Mouse (Mus musculus): ENCODE measurements around the gene Mat1a.

Gene Mat1a

GRCm38 (mm10) chr14:41104853-41105444, at the start of gene Mat1a:
Gene Mat1a, plus strand, starts transcription at chr14:41105035.
- no peak for DNase-seq

- DNase-seq, result no peak
These were observed 39.7 kb upstream of the Mat1a start for GRCm38 (mm10) chr14:41065168-41065567.

DNA sequence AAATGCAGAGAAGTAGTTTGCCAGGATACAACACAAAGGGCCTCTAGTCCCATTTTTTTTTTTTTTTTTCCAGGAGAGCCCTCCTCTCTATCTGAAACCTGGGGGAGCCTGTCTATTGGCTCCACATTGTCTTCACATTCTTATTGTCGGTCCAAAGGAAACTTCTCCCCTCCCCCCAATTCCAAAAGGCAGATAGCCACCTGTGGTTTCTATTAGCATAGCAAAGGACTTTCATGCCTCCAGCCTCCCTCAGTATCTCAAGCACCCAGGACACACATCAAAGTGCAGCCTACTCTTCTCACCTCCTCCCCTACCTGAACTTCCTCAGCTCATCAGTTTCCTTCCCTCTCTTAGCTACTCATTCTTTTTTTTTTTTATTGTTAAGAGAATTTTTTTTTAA, 38.4 kb upstream of the Mat1a start:
- no peak for DNase-seq

DNA sequence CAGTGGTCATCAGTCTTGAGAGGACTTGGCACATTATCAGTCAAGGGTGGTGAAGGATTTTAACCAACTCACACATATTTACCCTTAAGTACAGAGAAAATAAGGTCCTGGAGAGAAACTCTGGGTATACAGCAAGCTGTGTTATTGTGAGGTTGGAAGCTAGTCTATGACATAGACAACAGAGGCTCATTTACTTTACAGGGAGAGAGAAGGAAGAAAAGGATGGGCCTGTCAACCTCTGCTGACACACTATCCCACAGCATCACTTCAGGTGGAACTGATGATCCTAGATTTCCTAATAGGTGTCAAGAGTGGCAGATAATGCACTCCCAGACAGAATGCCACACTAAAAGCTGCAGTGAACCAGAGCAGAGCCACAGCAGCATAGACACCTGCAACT, 35.7 kb upstream of the Mat1a start, which contains the start of gene Dydc2:
TSS of gene Dydc2 (minus strand) at position 101 of the 400 bp plus-strand sequence.
- no peak for DNase-seq

GRCm38 (mm10) chr14:41070343-41070742, 34.5 kb upstream of the Mat1a start:
- no peak for DNase-seq

- no peak for DNase-seq
These were observed 32.4 kb upstream of the Mat1a start, which contains the start of gene Dydc1 for GRCm38 (mm10) chr14:41072229-41072943. Gene Dydc1, plus strand, starts transcription at chr14:41072911.

- DNase-seq, result peak; percentile 18
These were observed 31.9 kb upstream of the Mat1a start for GRCm38 (mm10) chr14:41072944-41073275.

- DNase-seq, result no peak
These were observed 22.4 kb upstream of the Mat1a start for GRCm38 (mm10) chr14:41082408-41082807.

- DNase-seq, result no peak
These were observed 17.3 kb upstream of the Mat1a start for GRCm38 (mm10) chr14:41087509-41087908.

GRCm38 (mm10) chr14:41090777-41091176, 14.1 kb upstream of the Mat1a start:
- no peak for DNase-seq

DNA sequence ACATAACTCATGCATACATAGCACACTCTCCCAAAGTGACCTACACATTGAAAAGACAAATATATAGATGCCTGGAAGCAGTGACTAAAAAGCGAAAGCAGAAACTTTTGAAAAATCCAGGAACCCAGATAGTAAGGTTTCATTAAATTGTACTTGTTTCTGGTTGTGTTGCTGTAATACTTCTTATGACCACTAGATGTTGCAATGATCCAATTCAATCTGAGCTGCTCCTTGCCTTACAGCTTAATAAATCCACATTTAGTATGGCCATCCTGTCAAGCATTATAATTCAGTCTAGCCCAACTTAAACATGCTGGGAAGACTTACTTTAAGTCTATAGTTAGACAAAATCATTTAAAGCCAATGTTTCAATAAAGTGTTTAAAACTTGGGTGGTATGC, 10.7 kb upstream of the Mat1a start:
- no peak for DNase-seq

DNA sequence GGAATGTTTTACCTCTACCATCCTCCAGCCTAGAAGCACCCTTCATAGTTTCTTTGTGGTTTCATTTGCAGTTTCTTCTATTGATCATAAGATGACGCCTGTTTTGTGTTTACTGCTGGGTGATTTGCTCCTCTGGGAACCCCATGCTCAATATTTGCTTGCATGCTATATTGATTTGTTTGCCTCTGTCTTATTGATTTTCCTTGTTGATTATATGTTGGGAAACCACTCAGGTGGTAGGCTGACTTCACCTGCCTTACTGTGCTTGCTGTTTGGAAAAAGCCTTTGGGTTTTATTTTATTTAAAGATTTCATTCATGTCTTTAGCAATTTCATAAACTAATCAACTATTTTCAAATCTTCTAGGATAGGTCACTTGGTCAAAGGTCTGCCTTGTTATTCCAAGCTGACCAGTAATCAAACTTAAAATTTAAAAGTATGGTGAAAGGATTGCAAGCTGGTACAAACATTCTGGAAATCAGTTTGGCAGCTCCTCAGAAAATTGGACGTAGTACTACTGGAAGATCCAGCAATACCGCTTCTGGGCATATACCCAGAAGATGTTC, 8.5 kb upstream of the Mat1a start:
- DNase-seq, result no peak

DNA sequence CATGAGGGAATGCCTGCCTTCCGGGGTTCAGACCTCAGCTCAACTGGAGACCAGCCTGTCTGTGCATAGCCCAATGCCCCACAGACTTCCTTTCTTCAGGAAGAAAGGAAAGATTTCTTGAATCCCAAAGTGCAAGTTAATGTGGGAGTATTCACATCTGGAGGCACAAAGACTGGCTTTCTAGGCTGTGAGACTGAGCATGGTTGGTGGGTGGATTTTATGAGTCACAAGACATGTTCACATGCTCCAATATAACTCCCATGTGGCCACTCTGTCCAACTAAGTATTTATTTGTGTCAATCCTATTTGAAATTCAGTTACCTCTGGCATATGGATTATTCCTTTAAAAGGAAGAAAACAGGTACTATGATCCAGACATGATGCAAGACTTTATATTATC, 6.1 kb upstream of the Mat1a start:
- no peak for DNase-seq

DNA sequence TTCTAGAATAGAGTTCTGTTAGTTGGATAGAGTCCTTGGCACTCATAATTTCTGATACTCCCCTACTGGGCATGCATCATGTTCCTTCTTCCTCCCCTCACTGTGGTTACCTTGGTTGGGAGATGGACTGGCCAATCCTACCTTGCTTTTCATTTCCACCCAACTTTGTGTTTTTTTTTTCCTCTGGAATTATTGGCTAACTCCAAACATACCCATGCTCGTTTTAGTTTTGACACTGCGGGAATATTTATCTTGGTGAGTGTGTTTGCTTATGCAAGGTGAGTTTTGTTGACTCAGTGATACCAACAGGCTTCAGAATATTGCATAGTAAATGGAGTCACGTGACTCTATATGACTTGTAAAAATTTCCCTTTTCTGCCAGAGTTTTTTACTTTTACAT, 4.1 kb upstream of the Mat1a start:
- no peak for DNase-seq

DNA sequence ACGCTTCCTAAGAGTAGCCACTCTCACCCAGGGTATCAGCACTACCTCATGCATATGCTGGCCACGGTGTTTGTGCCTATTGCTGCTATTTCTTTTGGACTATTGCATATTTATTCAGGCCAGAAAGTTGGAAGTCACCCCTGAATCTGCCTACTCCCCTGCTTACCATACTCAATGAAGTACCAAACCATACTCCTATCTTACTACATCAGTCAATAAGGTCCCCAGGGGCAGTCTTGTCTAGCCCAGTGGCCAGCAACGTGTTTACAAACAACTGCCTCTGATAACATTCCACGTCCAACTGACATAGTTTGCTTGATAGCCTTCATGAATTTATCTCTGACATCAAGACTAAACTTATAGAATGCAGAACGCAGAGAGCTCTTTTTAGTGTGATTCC, 3.6 kb upstream of the Mat1a start:
- no peak for DNase-seq

GRCm38 (mm10) chr14:41102269-41102668, 2.6 kb upstream of the Mat1a start:
- no peak for DNase-seq

DNA sequence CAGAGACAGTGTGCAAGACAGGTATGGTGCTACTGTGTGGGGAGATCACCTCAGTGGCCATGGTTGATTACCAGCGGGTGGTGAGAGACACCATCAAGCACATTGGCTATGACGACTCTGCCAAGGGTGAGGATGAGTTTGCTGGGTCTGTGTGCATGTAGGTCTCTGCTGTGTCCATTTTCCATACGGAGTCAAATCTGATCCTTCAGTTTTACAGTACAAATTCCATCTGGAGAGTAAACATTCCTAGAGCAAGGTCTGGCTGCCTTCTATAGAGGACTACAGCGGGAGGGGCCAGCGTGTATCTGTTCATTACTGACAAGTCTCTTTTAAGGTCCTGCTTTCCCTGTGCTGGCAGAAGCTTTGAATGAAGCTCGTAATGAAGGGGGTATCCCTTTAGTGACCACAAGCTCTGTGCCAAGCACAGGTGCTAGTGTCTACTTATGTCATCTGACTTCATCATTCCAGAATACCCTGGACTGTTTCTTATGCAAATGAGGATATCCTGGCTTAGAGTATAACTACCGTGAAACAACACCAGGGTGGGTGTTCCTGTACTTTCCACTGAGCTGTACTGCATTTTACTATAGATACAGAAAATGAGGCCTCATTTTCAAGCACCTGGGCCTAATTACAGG, 6.3 kb downstream of the Mat1a start:
- no peak for DNase-seq

DNA sequence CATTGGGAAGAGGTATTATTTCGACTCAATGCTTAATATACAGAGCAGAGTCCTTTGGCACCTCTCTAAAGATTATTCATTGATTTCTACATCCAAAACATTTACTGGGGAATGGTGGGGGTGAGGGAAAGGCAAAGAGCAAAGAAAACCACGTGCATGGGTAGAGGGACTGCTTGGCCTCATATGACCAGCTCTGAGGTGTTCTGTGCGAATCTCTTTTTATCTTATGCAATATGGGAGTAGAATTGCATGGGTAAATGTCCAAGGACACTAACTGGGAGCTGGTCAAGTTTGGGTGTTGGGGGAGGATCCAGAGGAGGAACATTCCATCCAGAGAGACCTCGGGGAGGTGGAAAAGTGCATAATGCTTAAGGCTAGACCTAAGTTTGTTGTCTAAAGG, 8.1 kb downstream of the Mat1a start:
- no peak for DNase-seq

GRCm38 (mm10) chr14:41116271-41116670, 11.4 kb downstream of the Mat1a start:
- no peak for DNase-seq

DNA sequence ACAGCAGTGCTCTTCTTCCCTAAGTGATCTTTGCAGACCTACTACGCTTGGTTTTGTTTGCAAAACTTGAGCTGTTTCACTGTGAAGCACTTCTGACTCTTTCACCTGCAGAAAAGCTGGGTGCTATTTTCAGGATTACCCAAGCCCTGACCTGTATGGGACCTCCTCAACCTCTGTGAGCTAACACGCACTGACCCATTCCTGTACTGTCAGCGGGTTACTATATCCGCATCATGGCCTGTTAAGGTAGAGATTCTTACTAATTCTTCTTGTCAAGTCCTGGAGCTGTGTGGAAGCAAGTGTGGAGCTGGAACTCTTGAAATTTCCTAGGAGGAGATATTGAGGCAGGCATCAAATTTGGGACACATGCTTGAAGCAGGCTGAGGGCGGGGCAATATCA, 19.8 kb downstream of the Mat1a start:
- no peak for DNase-seq

- no peak for DNase-seq
These were observed 23.2 kb downstream of the Mat1a start for GRCm38 (mm10) chr14:41127997-41128396.

DNA sequence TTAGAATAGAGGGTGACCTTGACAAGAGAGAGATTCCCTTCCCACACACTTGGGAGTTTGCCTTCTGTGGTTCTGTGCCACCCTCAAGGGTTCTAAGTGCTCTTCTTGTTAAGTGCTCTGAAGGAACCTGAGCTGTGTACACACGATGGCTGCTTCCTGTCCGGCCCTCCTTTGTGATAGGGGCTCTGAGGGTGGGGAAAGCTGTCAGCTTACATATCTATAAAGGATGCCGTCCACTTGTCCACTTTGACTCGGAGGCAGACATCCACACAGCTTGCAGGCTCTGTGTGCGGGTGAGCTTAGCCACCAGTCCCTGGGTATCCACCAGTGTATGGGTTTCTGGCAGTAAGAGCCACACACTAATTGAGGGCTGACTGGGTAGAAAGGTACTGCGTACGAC, 26.7 kb downstream of the Mat1a start, which contains the start of gene Sftpa1:
TSS of gene Sftpa1 (plus strand) at position 243 of the 400 bp plus-strand sequence.
- no peak for DNase-seq

- no peak for DNase-seq
These were observed 32.2 kb downstream of the Mat1a start for GRCm38 (mm10) chr14:41137006-41137405.

- no peak for DNase-seq
These were observed 35.9 kb downstream of the Mat1a start for GRCm38 (mm10) chr14:41140686-41141085.
